Mouse (Mus musculus) monocyte, adult 2 months (primary cell): ENCODE results near the gene Galt.

Experiments used
- DNase-seq, 2 experiments: peaks; one replicate each; pipeline ENCODE4 v3.0.0; 2022; ENCODE audit warnings: low spot score in 2 of 2, low read depth in 1 of 2

Galt gene

GRCm38 (mm10) chr4:41754797-41755337 lies at the start of gene Galt:
Galt (plus strand) TSS chr4:41755228.
- DNase-seq: no peak

DNA sequence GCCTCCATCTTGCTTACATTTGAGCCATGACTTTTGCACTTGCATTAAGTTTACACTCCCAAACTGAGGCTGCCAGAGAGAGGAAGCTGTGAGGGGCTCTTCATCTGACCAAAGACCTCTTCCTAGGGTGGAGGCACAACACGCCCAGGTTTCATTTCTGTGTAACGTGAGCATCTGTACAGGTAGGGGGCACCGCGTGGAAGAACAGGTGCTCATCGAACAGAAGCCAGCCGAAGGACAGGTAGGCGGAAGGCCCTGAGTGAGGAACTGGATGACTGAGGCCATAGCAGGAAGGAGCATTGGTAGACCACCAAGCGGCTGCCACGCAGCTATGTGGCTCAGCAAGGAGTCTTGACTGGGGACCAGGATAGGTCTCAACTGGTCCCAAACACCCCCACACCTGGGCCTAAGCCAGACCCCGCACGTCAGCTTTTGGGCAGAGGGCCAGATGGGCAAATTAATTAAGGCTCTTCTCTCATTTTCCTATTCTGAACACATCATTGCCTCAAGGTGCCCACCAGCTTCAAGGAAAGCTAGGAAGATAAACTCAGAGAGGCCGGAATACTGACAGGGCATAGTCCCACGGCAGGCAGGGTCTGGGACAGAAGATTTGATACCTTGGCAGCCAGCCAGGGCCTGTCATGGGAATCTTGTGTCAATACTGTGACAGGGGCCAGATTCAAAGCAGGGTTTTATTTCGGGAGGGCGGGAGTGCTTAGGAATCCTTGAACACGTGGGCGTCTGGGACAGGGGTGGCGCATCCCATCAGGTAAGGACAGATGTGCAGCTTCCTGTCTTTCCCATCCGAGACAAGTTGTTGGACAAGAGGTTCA lies 48.9 kb upstream of the Galt start:
- DNase-seq: no peak

- DNase-seq: no peak
These were observed 48.0 kb upstream of the Galt start for GRCm38 (mm10) chr4:41707011-41707535.

DNA sequence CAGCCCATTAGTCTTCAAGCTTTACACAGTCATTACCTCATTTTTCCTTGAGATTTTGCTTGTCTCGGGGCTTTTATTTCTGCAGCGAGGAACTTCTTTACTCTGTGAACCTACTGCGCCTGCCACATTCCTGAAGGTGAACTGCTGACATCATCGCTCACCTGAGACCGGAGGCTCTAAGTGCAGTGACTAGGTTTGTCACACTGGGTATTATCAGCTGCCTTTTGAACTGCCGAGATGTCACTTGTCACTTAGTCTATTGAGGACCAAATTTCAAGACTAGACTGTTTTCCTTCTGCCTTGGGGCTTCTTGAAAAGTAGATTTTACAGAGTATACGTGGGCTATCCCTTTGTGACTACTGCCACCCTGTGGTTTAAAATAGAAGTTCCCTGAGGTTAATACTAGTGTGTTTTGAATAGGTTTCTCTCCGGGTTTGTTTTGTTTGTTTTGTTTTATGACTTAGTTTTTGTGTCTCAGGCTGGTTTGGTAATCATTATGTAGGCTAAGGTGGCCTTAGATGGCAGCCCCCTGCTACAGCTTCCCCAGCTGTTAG lies 46.8 kb upstream of the Galt start:
- DNase-seq: no peak

DNA sequence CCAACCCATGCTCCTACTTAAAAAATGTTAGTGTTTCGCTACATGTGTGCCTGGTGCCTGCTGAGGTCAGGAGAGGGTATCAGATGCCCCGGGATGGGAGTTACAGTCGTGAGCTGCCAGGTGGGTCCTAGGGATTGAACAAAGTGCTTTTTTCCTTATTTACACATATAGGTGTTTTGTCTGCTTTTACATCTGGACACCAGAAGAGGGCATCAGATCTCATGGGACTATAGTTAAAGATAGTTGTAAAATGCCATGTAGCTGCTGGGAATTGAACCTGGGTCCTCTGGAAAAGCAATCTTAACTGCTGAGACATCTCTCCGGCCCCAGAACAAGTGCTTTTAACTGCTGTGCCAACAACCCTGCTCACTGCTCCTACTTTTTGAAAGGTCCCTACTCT lies 44.8 kb upstream of the Galt start:
- no peak for DNase-seq

DNA sequence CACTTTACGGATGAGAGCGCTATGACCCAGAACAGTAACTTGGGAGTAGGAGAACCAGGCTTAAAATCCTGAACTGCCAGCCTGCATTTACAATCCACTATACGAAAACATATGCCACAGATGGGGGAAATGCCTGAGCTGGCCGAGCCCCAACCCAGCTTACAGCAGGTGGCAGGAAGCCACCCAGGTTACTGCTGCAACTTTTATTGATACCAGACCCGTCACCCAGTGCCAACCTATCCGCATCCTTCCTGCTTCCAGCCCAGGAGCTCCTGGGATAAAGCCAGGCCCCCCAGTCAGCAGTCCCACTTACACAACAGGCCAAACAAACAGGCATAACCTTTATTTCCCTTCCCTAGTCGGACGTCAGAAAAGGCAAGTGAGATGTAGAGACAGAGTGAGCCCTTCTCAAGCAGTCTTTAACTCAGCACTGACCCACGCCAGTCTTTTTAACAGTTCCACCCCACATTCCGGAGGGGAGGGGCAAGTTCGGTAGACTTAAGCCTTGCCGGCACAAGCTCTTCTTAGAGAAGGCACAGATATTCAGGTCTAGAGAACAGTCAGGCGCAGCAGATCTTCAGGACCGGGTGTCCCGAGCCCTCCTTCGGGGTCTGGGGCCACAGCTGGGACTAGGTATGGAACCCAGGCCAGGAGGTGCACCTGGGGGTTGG lies 43.2 kb upstream of the Galt start:
- no peak for DNase-seq

- no peak for DNase-seq
These were observed 42.4 kb upstream of the Galt start for GRCm38 (mm10) chr4:41712421-41713196.

DNA sequence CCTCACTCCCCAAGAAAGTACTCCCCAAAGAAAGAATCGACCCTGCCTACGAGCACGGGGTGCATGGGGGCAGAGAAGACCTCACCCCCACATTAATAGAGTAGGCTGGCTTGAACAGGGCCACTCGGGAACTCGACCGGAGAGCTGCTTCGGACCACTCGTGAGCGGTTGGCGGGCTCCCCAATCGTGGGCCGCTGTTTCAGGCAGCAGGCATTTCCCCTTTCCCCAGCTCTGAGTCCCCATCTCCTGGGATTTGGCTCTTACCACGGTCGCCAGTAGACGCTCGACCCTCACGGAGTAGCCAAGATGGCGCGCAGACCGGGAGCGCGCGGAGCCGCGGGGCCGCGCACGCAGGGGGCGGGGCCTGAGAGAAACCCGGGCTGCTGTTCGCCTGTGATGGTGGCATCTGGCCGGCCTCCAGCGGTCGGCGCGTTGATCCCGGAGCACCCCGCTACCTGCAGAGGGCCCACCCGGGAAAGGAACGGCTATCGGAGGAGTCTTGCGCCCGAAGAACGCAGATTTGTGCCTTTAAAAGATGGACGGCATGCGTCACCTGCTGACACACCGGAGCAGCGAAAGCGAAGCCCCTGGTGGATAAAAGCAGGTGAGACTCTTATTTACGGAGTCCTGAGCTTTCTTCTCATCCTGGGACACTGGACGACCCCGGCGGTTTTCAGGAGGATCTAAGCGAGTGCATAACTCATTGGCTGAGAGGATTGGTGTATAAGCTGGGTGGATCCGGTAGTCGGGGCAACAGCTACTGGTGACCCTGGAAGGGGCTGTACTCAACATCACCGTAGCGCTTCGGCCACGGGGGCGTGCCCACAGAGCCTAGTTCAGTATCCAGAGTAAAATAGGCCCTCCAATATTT lies 41.6 kb upstream of the Galt start, which contains the start of gene Rpp25l:
Gene Rpp25l, minus strand, starts transcription at position 338 of the 871 bp plus-strand sequence.
- DNase-seq: peak; percentile 31 to 64

GRCm38 (mm10) chr4:41714276-41714675 lies 40.8 kb upstream of the Galt start:
- peak in 1 of 2 experiments; percentile 34 for DNase-seq

DNA sequence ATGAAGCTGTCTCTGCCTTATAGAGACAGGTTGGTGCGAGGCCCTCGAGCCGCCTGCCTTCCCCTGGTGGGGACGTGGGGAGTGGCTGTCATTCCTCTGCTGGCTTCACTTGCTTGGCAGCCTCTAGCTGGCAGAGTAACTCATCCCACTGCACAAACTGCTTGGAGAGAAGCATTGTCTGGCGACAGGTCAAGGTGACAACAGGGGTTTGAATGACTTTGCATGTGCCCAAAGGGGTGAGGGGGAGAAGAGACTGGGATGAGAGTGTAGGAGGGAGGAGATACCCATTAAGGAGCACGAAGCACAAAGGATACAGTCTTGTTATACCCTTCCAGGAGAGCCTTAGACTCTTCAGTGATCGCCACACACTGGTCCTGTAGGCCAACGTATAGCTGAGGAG lies 39.9 kb upstream of the Galt start:
- DNase-seq: no peak

GRCm38 (mm10) chr4:41715596-41715995 lies 39.4 kb upstream of the Galt start:
- no peak for DNase-seq

DNA sequence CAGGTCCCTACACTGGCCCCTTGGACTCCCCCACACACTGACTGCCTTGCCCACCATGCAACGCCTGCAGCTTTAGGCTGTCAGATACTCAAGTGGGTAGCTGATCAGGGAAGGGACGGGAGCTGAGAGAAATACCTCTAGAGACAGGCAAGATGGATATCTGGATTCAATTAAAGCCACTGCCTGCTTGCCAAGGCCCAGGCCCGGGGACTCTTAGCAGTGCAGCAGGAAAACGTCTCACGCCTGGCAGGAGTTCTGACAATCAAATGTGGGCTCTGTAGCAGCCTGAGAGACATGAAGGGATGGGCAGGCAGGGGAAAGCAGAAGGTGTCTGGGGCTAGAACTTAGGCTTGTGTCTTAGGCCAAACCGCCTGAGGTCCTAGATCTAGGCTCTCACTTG lies 38.2 kb upstream of the Galt start:
- DNase-seq: no peak

DNA sequence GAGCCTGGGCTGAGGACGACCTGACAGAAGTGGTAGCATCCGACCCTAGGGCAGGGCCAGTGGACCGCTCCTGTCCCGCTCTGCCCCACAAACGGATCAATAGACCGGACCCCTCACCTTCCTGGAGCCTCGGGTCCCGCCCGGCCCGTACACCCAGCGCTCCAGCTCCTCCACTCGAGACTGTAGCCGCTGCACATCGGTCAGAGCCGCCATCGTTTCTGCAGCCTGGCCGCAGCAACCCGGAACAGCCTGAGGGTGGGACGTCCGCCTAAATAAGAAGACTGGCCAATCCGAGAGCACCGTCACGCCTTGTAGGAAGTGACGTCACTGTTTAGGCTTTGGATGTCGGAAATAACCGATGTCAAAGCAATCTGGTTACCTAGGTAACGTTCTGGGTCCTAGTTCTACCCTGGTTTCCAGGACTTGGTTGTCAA lies 32.1 kb upstream of the Galt start, which contains the start of gene Dctn3:
Gene Dctn3, minus strand, starts transcription at position 253 of the 434 bp plus-strand sequence.
- peak; percentile 57 to 76 for DNase-seq

- DNase-seq: no peak
These were observed 28.0 kb upstream of the Galt start for GRCm38 (mm10) chr4:41726826-41727621.

- DNase-seq: no peak
These were observed 23.8 kb upstream of the Galt start, which contains the start of gene Arid3c for GRCm38 (mm10) chr4:41731052-41731765. Arid3c (minus strand) TSS chr4:41731142.

GRCm38 (mm10) chr4:41737602-41738255 lies 17.3 kb upstream of the Galt start:
- peak in 1 of 2 experiments; percentile 50 for DNase-seq

GRCm38 (mm10) chr4:41738256-41738603 lies 16.8 kb upstream of the Galt start:
- DNase-seq: no peak

DNA sequence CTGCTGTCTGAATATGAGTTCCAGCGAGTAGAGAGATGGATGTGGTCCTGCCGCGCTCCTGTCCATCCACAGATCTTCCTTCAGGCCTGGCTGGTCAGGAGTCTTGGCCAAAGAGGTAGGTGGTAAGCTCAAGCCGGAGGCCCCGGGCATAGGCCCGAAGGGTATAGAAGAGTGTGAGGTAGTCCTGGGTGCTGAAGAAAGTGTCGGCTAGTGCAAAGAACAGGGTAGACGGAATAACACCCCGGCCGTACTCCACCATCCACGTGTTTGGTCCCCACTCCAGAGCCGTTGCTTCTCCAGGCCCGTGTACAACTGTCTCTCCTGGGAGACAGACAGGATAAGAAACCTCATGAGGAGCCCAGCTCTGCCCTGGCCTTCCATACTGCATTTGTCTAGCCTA lies 15.8 kb upstream of the Galt start:
- no peak for DNase-seq
